Mouse (Mus musculus): ENCODE data around the gene Kansl2.
A peak's percentile ranks its signal among the peaks of the same experiment; 100 is the strongest.

The Kansl2 gene

GRCm38 (mm10) chr15:98492102-98492501 lies 42.0 kb downstream of the Kansl2 start, which contains the start of gene Olfr279:
Gene Olfr279, plus strand, starts transcription at chr15:98492402.
- DNase-seq: no peak

- no peak for DNase-seq
Measured at GRCm38 (mm10) chr15:98491332-98491731, 42.7 kb downstream of the Kansl2 start.

- no peak for DNase-seq
Measured at GRCm38 (mm10) chr15:98486433-98487021, 47.5 kb downstream of the Kansl2 start.

GRCm38 (mm10) chr15:98483907-98484886 lies 49.9 kb downstream of the Kansl2 start:
- DNase-seq: no peak

- DNase-seq: no peak
Measured at GRCm38 (mm10) chr15:98482701-98483100, 51.4 kb downstream of the Kansl2 start, which contains the start of gene Lalba. Gene Lalba, minus strand, starts transcription at chr15:98482721.

- DNase-seq: no peak
Measured at GRCm38 (mm10) chr15:98479568-98480102, 54.4 kb downstream of the Kansl2 start.

- DNase-seq: no peak
Measured at GRCm38 (mm10) chr15:98476281-98476680, 57.8 kb downstream of the Kansl2 start.

GRCm38 (mm10) chr15:98475382-98475781 lies 58.7 kb downstream of the Kansl2 start:
- peak; percentile 61 for DNase-seq

GRCm38 (mm10) chr15:98474958-98475357 lies 59.1 kb downstream of the Kansl2 start:
- no peak for DNase-seq

- DNase-seq: no peak
Measured at GRCm38 (mm10) chr15:98471539-98471938, 62.5 kb downstream of the Kansl2 start.

GRCm38 (mm10) chr15:98469596-98469995 lies 64.5 kb downstream of the Kansl2 start, which contains the start of gene OR5BS1P:
Gene OR5BS1P, plus strand, starts transcription at chr15:98469896.
- DNase-seq: no peak

All from embryo, embryonic 11 days (tissue).